Mouse (Mus musculus) cerebellum, adult 2 months (tissue): ENCODE measurements around the gene Dennd1a. TPM values are rescaled to one million over a fixed set of nuclear protein-coding genes. Genes with fewer than 3 reads are reported as not detected.

Experiments used
- DNase-seq, 2 experiments: peaks; one replicate each; pipeline ENCODE4 v3.0.0; 2021
- H3K27ac ChIP-seq: fragments of 200-500 bp; 2 replicates; pipeline ENCODE4 v1.5.1; 2012; ENCODE audit warnings: low read length, control low read depth, inconsistent platforms; ENCODE audit not compliant: insufficient read depth
- H3K27me3 ChIP-seq: fragments of 200-500 bp; 2 replicates; pipeline ENCODE4 v1.6.1; 2012; ENCODE audit warnings: inconsistent platforms, mild to moderate bottlenecking, low read length, moderate library complexity; ENCODE audit not compliant: control insufficient read depth, insufficient read depth
- H3K4me1 ChIP-seq: fragments of 200-500 bp; 2 replicates; pipeline ENCODE4 v1.6.1; 2011; ENCODE audit warnings: low read length; ENCODE audit not compliant: control insufficient read depth, insufficient read depth
- H3K4me3 ChIP-seq: fragments of 200-500 bp; replicated peaks from 2 replicates; pipeline ENCODE3; 2011; ENCODE audit warnings: mild to moderate bottlenecking, low read depth, low read length, control low read depth; ENCODE audit not compliant: insufficient read depth
- CTCF ChIP-seq: fragments of 200-500 bp; IDR thresholded peaks from 2 replicates; pipeline ENCODE4 v1.5.1; 2011; ENCODE audit warnings: low read depth, mild to moderate bottlenecking, control low read depth, low read length, moderate library complexity, borderline replicate concordance; ENCODE audit not compliant: insufficient read depth
- POLR2A ChIP-seq: fragments of 200-500 bp; IDR thresholded peaks from 2 replicates; pipeline ENCODE4 v1.6.1; 2011; ENCODE audit warnings: low read length, control low read depth, borderline replicate concordance; ENCODE audit not compliant: insufficient read depth
- WGBS: fragments of 180-500 bp; shearing (Covaris S2); methylation state at CpG from one replicate; pipeline ENCODE4 v1.1.7; 2018; 5-methylcytosine and 5-hydroxymethylcytosine counted together
- polyA plus RNA-seq: library from polyadenylated mRNA; depleted of rRNA; stranded (reverse); fragments of >200 nt; gene quantifications from 2 replicates; pipeline ENCODE4 v1.2.3, GENCODE M21; 2012

Gene Dennd1a
- polyA plus RNA-seq, 1 experiment = 38.0 TPM

GRCm38 (mm10) chr2:38048996-38049395, 238.2 kb downstream of the Dennd1a start:
- Histone ChIP-seq H3K27me3 (no peaks in the 10 kb centered on the region), H3K27ac (no peak overlapping the region), H3K4me3 (no peak overlapping the region), H3K4me1 (no peaks in the 10 kb centered on the region; the same call in 1 of the 2 replicates)
- TF ChIP-seq POLR2A = no peak
- TF ChIP-seq CTCF = no peak
- no peak for DNase-seq

GRCm38 (mm10) chr2:38045286-38045685, 241.9 kb downstream of the Dennd1a start:
- Histone ChIP-seq H3K27ac (no peak overlapping the region), H3K4me3 (no peak overlapping the region), H3K27me3 (no peaks in the 10 kb centered on the region), H3K4me1 (0 out of 2 replicates have a peak, but pooled peaks cover 4% of the 10 kb centered on the region)
- TF ChIP-seq POLR2A (no peak), CTCF (no peak)
- DNase-seq = no peak
- WGBS = 97% methylated on average over 4 of the region's 4 CpGs

GRCm38 (mm10) chr2:38040845-38041244, 246.3 kb downstream of the Dennd1a start:
- no peaks in the 10 kb centered on the region for H3K27me3 ChIP-seq
- no peak overlapping the region for H3K4me3 ChIP-seq
- no peak overlapping the region for H3K27ac ChIP-seq
- peak; percentile 23 to 39 for DNase-seq
- TF ChIP-seq POLR2A (no peak), CTCF (no peak)
- H3K4me1 ChIP-seq = 0 out of 2 replicates have a peak, but pooled peaks cover 4% of the 10 kb centered on the region
- 37% methylated on average over 3 of the region's 3 CpGs for WGBS

GRCm38 (mm10) chr2:38039621-38040020, 247.6 kb downstream of the Dennd1a start:
- WGBS = 97% methylated on average over 1 of the region's 1 CpGs
- no peak overlapping the region for H3K4me3 ChIP-seq

GRCm38 (mm10) chr2:38028317-38028716, 258.9 kb downstream of the Dennd1a start:
- Histone ChIP-seq H3K27ac (no peak overlapping the region), H3K27me3 (no peaks in the 10 kb centered on the region), H3K4me1 (peaks cover 14% of the 10 kb centered on the region; the same call in 1 of the 2 replicates), H3K4me3 (no peak overlapping the region)
- no peak for TF ChIP-seq CTCF
- no peak for TF ChIP-seq POLR2A
- DNase-seq = no peak
- 97% methylated on average over 3 of the region's 3 CpGs for WGBS

More at GRCm38 (mm10) chr2:38039621-38040020, 247.6 kb downstream of the Dennd1a start:
- DNase-seq = no peak
- Histone ChIP-seq H3K27me3 (no peaks in the 10 kb centered on the region), H3K27ac (no peak overlapping the region), H3K4me1 (0 out of 2 replicates have a peak, but pooled peaks cover 4% of the 10 kb centered on the region)
- TF ChIP-seq CTCF (no peak), POLR2A (no peak)

- no peak for DNase-seq
- TF ChIP-seq CTCF = no peak
- no peak for TF ChIP-seq POLR2A
- no peak overlapping the region for H3K4me3 ChIP-seq
- H3K4me1 ChIP-seq = peaks cover 14% of the 10 kb centered on the region; the same call in 1 of the 2 replicates
- 80% methylated on average over 6 of the region's 6 CpGs for WGBS
- no peaks in the 10 kb centered on the region for H3K27me3 ChIP-seq
- H3K27ac ChIP-seq = no peak overlapping the region
Observed at GRCm38 (mm10) chr2:38025615-38026014, 261.6 kb downstream of the Dennd1a start.

GRCm38 (mm10) chr2:38023741-38024130, 263.5 kb downstream of the Dennd1a start:
- TF ChIP-seq CTCF (no peak), POLR2A (no peak)
- H3K4me1 ChIP-seq = peaks cover 14% of the 10 kb centered on the region; the same call in 1 of the 2 replicates
- peak; percentile 65 to 76 for DNase-seq
- no peak overlapping the region for H3K27ac ChIP-seq
- no peak overlapping the region for H3K4me3 ChIP-seq
- 7% methylated on average over 4 of the region's 4 CpGs for WGBS
- no peaks in the 10 kb centered on the region for H3K27me3 ChIP-seq

- WGBS = 15% methylated on average over 9 of the region's 9 CpGs
- TF ChIP-seq CTCF (no peak), POLR2A (no peak)
- Histone ChIP-seq H3K27me3 (no peaks in the 10 kb centered on the region), H3K27ac (no peak overlapping the region), H3K4me1 (peaks cover 14% of the 10 kb centered on the region; the same call in 1 of the 2 replicates), H3K4me3 (no peak overlapping the region)
- DNase-seq = peak; percentile 82 to 91
Observed at GRCm38 (mm10) chr2:38023054-38023740, 264.0 kb downstream of the Dennd1a start.
